Mouse (Mus musculus) lung, embryonic 15.5 days (tissue): ENCODE data around the gene Fntb. TPM values are rescaled to one million over a fixed set of nuclear protein-coding genes. Genes with fewer than 3 reads are reported as not detected.

Experiments used
- ATAC-seq: fragments of 200-750 bp; cut with Nextera tagmentation; 2 replicates; pipeline ENCODE4 v1.8.0; 2017; ENCODE audit warnings: moderate number of reproducible peaks, borderline replicate concordance; ENCODE audit not compliant: low FRiP score, low TSS enrichment; ENCODE audit errors: extremely low read depth
- H3K27ac ChIP-seq: fragments of 300-500 bp; sonication (generic); 2 replicates; pipeline ENCODE4 v1.5.1; 2015; ENCODE audit warnings: moderate library complexity, mild to moderate bottlenecking, inconsistent platforms
- H3K27me3 ChIP-seq: fragments of 300-500 bp; sonication (generic); 2 replicates; pipeline ENCODE4 v1.6.1; 2015; ENCODE audit warnings: inconsistent platforms
- H3K36me3 ChIP-seq: fragments of 300-500 bp; sonication (generic); 2 replicates; pipeline ENCODE4 v1.6.1; 2015; ENCODE audit warnings: inconsistent platforms
- H3K4me1 ChIP-seq: fragments of 300-500 bp; sonication (generic); 2 replicates; pipeline ENCODE4 v1.6.1; 2015; ENCODE audit warnings: inconsistent platforms
- H3K4me2 ChIP-seq: fragments of 300-500 bp; sonication (generic); 2 replicates; pipeline ENCODE4 v1.6.1; 2015; ENCODE audit warnings: inconsistent platforms, mild to moderate bottlenecking, moderate library complexity
- H3K4me3 ChIP-seq: fragments of 300-500 bp; sonication (generic); 2 replicates; pipeline ENCODE4 v1.5.1; 2015; ENCODE audit warnings: mild to moderate bottlenecking, inconsistent platforms
- H3K9ac ChIP-seq: fragments of 300-500 bp; sonication (generic); 2 replicates; pipeline ENCODE4 v1.6.1; 2015; ENCODE audit warnings: inconsistent platforms
- H3K9me3 ChIP-seq: fragments of 300-500 bp; sonication (generic); 2 replicates; pipeline ENCODE4 v1.6.1; 2016; ENCODE audit warnings: inconsistent platforms
- WGBS: fragments of 180-500 bp; shearing (Covaris S2); methylation state at CpG from one replicate; pipeline ENCODE4 v1.1.7; 2015; 5-methylcytosine and 5-hydroxymethylcytosine counted together
- polyA plus RNA-seq: library from polyadenylated mRNA; unstranded; fragments of >200 nt; fragmentation: Nextera tagmentation; extraction: Ambion mirVana; gene quantifications from 2 replicates; pipeline ENCODE4 v1.2.1, GENCODE M21; 2015

Gene Fntb
- polyA plus RNA-seq, 1 experiment from 2014 or later = 37.8 TPM

DNA sequence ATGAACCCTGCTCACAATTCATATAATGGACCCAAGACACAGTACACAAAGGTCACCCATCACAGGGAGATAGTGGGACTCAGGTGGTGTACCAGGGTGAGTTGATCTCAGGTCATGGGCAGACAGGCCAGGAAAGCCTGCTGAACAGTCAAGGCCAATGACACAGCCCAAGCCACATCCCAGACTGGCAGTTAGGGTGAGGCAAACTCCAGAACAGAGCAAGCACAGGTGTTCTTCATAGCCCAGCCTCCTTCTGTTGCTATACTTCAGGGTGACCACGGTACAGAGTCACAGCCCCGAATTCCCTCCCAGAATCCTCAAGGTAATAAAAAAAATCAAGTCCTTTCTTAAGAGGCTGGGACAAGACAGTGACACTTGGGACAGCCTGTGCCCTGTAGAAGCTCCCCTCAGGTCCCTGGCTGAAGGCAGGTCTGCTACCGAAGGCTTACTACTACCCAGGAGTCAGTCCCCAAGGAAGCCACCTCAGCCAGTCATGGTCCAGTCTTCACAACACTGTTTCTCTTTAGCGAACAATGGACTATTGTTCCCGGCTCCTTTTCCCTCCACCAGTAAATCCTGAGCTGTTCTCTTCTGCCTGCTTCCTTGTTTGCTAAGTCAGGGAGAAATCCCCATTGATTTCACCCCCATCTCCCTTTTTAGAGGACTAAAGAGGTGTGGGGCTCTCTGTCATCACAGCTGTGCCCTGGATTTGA lies 32.8 kb downstream of the Fntb start:
- Histone ChIP-seq H3K36me3 (no peaks in the 10 kb centered on the region), H3K4me1 (peaks cover 8% of the 10 kb centered on the region), H3K9ac (no peak overlapping the region), H3K27ac (no peak overlapping the region), H3K9me3 (no peaks in the 10 kb centered on the region), H3K27me3 (no peaks in the 10 kb centered on the region), H3K4me2 (no peak overlapping the region), H3K4me3 (no peak overlapping the region)
- WGBS = 56% methylated on average over 5 of the region's 5 CpGs
- ATAC-seq = no peak

DNA sequence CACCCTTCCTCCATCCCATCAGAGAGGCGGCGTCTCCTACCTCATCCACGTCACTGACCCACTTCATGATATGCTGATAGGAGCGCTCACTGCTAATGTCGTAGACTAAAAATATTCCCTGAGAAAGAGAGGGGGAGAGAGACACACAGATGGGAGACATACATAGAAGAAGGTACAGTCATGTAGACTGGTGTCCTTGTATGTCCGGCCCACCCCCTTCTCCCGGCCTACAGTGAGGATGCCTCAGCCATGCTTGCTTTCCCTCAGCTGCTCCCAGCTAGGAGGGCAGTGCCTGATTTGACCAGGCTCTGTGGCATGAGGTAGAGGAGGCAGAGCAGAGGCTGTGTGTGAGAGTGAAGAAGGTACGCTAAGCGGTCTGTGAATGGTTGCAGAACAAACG lies 37.6 kb downstream of the Fntb start:
- H3K9ac ChIP-seq = no peak overlapping the region

DNA sequence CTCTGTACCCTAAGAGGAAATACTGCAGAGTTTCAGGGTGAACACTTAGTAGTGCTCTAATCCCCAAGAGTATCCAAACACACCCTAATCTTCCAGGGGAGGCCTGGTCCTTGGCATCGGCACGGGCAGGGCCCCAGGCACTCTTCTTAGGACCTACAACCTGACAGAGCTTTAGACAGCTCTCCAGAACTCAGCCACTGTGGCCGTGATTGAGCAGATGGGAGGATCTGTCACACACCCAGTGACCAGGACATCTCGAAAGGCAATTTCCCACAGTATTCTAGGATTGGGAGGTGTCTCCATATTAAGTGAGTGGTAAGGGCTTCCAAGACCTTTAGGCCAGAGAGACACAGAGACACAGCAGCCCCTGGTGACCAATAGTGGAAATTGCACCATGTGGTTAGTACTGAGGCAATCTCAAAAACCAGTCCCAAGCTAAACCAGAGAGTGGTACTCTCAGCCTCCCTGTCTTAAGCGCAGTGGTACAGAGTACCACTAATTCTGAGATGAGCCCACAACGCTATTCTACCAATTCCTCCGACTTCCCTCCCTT lies 38.4 kb downstream of the Fntb start:
- ATAC-seq = peak; percentile 44; the same call in 1 of the 2 replicates
- H3K27me3 ChIP-seq = no peaks in the 10 kb centered on the region
- H3K4me1 ChIP-seq = peaks cover 2% of the 10 kb centered on the region; the same call in 1 of the 2 replicates
- H3K9ac ChIP-seq = no peak overlapping the region
- H3K36me3 ChIP-seq = no peaks in the 10 kb centered on the region
- no peak overlapping the region for H3K4me2 ChIP-seq
- H3K4me3 ChIP-seq = no peak overlapping the region
- 51% methylated on average over 7 of the region's 7 CpGs for WGBS
- H3K27ac ChIP-seq = no peak overlapping the region
- H3K9me3 ChIP-seq = no peaks in the 10 kb centered on the region

More for the DNA sequence above, 37.6 kb downstream of the Fntb start:
- Histone ChIP-seq H3K4me3 (no peak overlapping the region), H3K27ac (no peak overlapping the region), H3K9me3 (no peaks in the 10 kb centered on the region), H3K4me2 (no peak overlapping the region), H3K27me3 (no peaks in the 10 kb centered on the region), H3K36me3 (no peaks in the 10 kb centered on the region), H3K4me1 (peaks cover 8% of the 10 kb centered on the region)
- 89% methylated on average over 10 of the region's 10 CpGs for WGBS
- no peak for ATAC-seq

DNA sequence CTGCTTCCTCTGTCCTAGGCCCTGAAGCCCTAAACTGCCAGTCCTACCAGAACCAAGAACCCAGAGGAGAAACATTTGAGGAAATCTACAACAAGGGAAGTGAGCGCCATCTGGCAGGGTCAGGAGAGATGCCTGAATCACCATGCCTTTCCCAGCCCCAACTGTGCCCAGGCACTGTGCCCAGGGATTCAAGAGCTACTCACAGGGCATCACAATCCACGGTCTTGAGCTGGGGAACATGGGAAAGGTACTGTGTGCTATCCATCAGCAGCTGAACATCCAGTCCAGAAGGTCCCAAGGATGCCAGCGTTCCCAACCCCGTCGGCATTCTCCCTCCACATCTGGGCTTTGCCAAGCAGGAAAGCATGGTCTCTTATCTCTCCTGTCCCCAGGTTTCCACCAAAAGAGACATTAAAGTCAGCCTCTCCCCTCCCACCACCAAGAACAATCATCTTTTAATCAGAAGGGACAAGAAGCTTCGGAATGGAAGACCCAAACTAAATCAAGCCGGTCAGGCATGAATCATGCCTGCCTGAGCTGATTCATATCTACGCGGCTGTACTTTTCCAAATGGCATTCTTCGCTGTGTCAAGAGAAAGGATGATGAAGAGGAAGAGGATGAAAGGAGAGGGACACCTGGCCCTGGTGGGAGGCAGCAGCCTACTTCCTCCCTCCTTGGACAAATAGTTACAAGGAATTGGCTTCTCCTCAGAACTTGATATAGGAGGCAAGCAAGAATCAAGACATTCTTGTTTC lies 39.8 kb downstream of the Fntb start:
- Histone ChIP-seq H3K27ac (no peak overlapping the region), H3K9me3 (no peaks in the 10 kb centered on the region), H3K36me3 (no peaks in the 10 kb centered on the region), H3K4me2 (no peak overlapping the region), H3K9ac (no peak overlapping the region), H3K4me3 (no peak overlapping the region), H3K4me1 (no peaks in the 10 kb centered on the region), H3K27me3 (no peaks in the 10 kb centered on the region)
- no peak for ATAC-seq
- 81% methylated on average over 10 of the region's 10 CpGs for WGBS

DNA sequence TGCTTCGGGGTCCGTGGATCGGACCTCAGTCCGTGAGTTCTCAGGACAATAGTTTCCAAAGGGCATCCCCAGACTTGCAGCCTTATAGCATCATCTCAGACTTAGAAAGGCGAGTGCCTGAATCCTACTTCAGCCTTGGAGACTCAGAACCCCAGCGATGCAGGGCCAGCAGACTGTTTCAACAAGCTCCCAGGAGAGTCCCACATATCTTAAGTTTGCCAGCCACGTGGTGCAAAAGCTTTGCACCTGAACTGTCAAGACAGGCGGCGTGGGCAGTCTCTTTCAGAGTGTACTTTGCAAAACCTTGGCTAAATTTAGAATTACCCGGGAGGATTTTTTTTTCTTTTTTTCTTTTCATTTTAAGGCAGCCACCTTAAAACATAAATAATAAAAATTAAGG lies 42.4 kb downstream of the Fntb start:
- Histone ChIP-seq H3K4me3 (no peak overlapping the region), H3K9me3 (no peaks in the 10 kb centered on the region), H3K27ac (no peak overlapping the region), H3K4me1 (no peaks in the 10 kb centered on the region), H3K27me3 (no peaks in the 10 kb centered on the region), H3K9ac (no peak overlapping the region), H3K4me2 (no peak overlapping the region), H3K36me3 (no peaks in the 10 kb centered on the region)
- WGBS = 67% methylated on average over 10 of the region's 10 CpGs
- no peak for ATAC-seq

DNA sequence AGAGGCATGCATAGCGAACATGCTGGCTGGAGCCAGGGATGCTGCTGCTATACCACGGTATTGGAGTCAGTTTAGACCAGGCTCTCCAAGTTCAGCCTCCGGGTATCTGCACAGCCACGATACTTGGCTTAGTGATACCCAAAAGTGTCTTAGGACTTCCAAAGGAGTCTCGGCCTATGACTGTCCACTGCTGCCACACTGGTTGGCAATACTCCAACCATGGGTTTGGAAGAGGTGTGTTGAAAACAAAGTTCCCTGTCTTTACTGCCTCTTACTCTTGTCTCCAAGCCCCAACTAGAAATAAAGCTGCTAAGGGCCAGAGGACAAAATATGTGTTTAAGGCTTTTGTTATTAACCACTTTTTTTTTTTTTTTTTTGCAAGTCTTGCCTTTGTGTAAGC lies 45.1 kb downstream of the Fntb start:
- H3K27me3 ChIP-seq = no peaks in the 10 kb centered on the region
- no peaks in the 10 kb centered on the region for H3K36me3 ChIP-seq
- no peak for ATAC-seq
- no peak overlapping the region for H3K9ac ChIP-seq
- H3K4me1 ChIP-seq = no peaks in the 10 kb centered on the region
- WGBS = 74% methylated on average over 5 of the region's 5 CpGs
- no peak overlapping the region for H3K4me3 ChIP-seq
- no peak overlapping the region for H3K27ac ChIP-seq
- no peak overlapping the region for H3K4me2 ChIP-seq
- no peaks in the 10 kb centered on the region for H3K9me3 ChIP-seq

DNA sequence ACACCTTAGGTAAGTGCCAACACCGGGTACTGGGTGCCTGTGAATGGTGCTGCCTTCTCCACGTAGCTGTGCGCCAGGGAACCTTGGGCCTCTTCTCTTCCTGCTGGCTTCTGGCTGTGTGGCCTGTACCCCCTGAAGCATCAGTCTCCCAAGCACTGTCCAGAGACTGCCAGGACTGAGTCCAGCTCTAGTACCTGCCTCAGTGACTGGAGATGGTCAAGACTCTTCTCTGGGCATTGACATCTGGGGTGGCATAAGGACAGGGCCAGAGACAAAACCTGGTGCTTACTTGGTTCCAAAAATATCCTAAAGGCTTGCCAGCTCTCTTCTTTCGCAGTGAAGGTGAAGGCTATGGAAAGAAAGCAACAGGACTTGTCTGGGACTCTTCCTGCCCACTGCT lies 45.6 kb downstream of the Fntb start:
- Histone ChIP-seq H3K9ac (no peak overlapping the region), H3K4me2 (no peak overlapping the region), H3K4me1 (no peaks in the 10 kb centered on the region), H3K36me3 (no peaks in the 10 kb centered on the region), H3K4me3 (no peak overlapping the region), H3K27ac (no peak overlapping the region), H3K9me3 (no peaks in the 10 kb centered on the region), H3K27me3 (no peaks in the 10 kb centered on the region)
- 81% methylated on average over 4 of the region's 4 CpGs for WGBS
- ATAC-seq = no peak

DNA sequence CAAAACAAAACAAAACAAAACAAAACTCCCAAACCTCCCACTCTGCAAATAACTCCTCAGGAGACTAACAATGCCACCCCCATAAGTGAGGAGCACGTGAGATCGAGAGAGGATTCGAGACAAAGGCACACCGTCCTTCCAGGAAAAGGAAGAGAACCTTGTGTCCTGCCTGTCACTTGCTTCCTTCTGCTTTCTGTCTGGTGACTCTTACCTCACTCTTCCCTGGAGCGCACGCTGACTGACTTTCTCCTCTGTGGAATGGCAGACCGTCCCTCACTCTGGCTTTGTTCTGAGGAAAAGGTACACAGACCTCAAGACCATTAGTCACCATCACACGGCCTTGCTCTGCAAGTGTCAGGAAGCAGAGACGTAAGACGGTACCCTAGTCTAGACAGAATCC lies 48.2 kb downstream of the Fntb start:
- Histone ChIP-seq H3K9ac (no peak overlapping the region), H3K4me3 (no peak overlapping the region), H3K4me2 (no peak overlapping the region), H3K27me3 (no peaks in the 10 kb centered on the region), H3K27ac (no peak overlapping the region), H3K9me3 (no peaks in the 10 kb centered on the region), H3K36me3 (no peaks in the 10 kb centered on the region), H3K4me1 (peaks cover 13% of the 10 kb centered on the region)
- 60% methylated on average over 10 of the region's 10 CpGs for WGBS
- ATAC-seq = no peak

DNA sequence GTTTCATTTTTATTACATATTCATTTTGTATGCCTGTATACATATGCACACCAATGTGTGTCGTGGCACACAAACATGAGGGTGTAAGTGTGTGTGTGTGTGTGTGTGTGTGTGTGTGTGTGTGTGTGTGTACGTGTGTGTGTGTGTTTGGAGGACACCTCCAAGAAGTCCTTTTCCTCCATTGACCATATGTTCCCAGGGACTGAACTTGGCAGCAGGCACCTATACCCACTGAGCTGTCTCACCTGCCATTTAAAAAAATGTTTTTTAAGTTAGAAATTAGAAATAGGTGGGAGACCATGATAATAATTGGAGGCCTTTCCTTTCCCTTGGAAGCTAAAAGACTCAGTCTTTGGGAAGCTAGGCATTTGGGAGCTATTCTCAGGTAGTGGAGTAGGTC lies 48.7 kb downstream of the Fntb start:
- Histone ChIP-seq H3K27ac (no peak overlapping the region), H3K27me3 (no peaks in the 10 kb centered on the region), H3K9ac (no peak overlapping the region), H3K36me3 (no peaks in the 10 kb centered on the region), H3K4me2 (no peak overlapping the region), H3K9me3 (no peaks in the 10 kb centered on the region), H3K4me1 (peaks cover 19% of the 10 kb centered on the region), H3K4me3 (no peak overlapping the region)
- ATAC-seq = no peak
- 86% methylated on average over 2 of the region's 2 CpGs for WGBS

DNA sequence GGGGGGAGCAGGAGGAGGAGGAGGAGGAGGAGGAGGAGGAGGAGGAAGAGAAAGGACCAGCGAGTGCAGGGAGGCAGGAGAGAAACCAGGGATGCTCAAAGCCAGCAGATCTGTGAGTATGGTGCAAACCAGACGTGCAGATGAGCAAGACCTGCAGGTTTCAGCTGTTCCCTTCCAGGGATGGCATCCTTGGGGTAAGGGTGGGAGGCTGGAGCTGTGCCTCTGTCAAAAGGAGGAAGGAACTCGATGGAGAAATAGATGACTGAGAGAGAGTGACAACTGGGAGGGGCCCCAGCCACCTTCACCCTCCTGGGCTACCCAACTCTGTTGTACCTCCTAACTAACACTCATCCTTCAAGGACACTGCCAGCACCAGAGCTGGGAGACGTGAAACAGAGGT lies 51.3 kb downstream of the Fntb start:
- ATAC-seq = no peak
- WGBS = 35% methylated on average over 4 of the region's 4 CpGs
- Histone ChIP-seq H3K4me3 (no peak overlapping the region), H3K27me3 (no peaks in the 10 kb centered on the region), H3K4me1 (peaks cover 45% of the 10 kb centered on the region), H3K36me3 (no peaks in the 10 kb centered on the region), H3K4me2 (no peak overlapping the region), H3K9me3 (no peaks in the 10 kb centered on the region), H3K9ac (no peak overlapping the region), H3K27ac (peak overlapping the region; percentile 91; the same call in 1 of the 2 replicates)

DNA sequence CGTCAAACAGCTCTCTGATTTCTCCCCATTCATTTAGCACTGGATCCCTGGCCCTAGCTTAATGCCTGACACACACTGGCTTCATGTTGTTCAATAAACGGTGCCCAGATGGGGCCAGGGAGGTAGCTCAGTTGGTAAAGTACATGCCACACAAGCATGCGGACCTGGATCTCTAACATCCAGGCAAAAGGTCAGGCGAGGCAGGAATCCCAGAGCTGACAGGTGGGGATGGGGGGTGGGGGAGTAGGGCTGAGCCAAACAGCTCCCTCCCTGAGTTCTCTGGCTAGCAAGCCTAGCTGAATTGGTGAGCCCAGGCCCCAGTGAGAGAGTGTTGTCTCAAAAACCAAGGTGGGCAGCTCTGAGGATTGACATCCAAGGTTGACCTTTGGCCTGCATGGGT lies 51.8 kb downstream of the Fntb start:
- peak overlapping the region; percentile 91 for H3K27ac ChIP-seq
- H3K27me3 ChIP-seq = no peaks in the 10 kb centered on the region
- peaks cover 46% of the 10 kb centered on the region for H3K4me1 ChIP-seq
- WGBS = 36% methylated on average over 4 of the region's 4 CpGs
- no peaks in the 10 kb centered on the region for H3K36me3 ChIP-seq
- H3K9me3 ChIP-seq = no peaks in the 10 kb centered on the region
- H3K4me2 ChIP-seq = no peak overlapping the region
- no peak overlapping the region for H3K4me3 ChIP-seq
- ATAC-seq = no peak
- no peak overlapping the region for H3K9ac ChIP-seq

DNA sequence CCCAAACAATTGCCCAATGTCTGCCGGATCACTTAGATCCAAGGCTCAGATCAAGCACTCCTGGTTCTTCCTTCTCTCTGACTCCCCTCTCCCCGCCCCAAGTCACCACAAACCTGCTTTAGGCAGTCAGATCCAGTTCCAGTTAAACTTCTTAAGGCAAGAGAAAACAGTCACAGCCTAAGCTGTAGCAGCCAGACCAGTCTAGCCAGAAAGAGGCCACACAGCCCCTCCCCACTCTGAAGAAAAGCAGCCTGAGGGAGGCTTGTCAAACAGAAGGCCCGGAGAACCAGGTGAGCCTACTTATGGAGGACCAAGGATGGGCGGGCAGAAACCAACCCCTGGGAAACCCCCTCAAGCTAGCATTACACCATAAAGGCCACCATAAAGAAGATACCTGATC lies 52.7 kb downstream of the Fntb start:
- Histone ChIP-seq H3K27me3 (no peaks in the 10 kb centered on the region), H3K36me3 (no peaks in the 10 kb centered on the region), H3K27ac (peak overlapping the region; percentile 91), H3K4me2 (peak overlapping the region; percentile 13; the same call in 1 of the 2 replicates), H3K9ac (no peak overlapping the region), H3K9me3 (no peaks in the 10 kb centered on the region), H3K4me1 (peaks cover 50% of the 10 kb centered on the region), H3K4me3 (no peak overlapping the region)
- WGBS = 50% methylated on average over 4 of the region's 4 CpGs
- ATAC-seq = peak; percentile 63
